Mouse (Mus musculus) kidney, postnatal 0 days (tissue): ENCODE measurements around the gene Pofut2. TPM values are rescaled to one million over a fixed set of nuclear protein-coding genes. Genes with fewer than 3 reads are reported as not detected.

ENCODE experiments used
- ATAC-seq: fragments of 200-750 bp; cut with Nextera tagmentation; replicated peaks from 2 replicates; pipeline ENCODE4 v1.8.0; 2017; ENCODE audit warnings: low read depth, moderate number of reproducible peaks, moderate TSS enrichment, moderate library complexity; ENCODE audit not compliant: low FRiP score
- DNase-seq: peaks from one replicate; pipeline ENCODE4 v3.0.0-alpha.2; 2016; ENCODE audit warnings: low spot score
- H3K27ac ChIP-seq: fragments of 300-500 bp; sonication (generic); 2 replicates; pipeline ENCODE4 v1.5.1; 2014; ENCODE audit warnings: mild to moderate bottlenecking
- H3K27me3 ChIP-seq: fragments of 300-500 bp; sonication (generic); 2 replicates; pipeline ENCODE4 v1.6.1; 2014; ENCODE audit warnings: low read length, mixed read lengths; ENCODE audit not compliant: insufficient read depth
- H3K36me3 ChIP-seq: fragments of 300-500 bp; sonication (generic); 2 replicates; pipeline ENCODE4 v1.6.1; 2014; ENCODE audit warnings: low read length, mixed read lengths; ENCODE audit not compliant: insufficient read depth
- H3K4me1 ChIP-seq: fragments of 300-500 bp; sonication (generic); replicated peaks from 2 replicates; pipeline ENCODE4 v1.6.1; 2014; ENCODE audit warnings: antibody characterized with exemption, low read length, mixed read lengths; ENCODE audit not compliant: insufficient read depth
- H3K4me2 ChIP-seq: fragments of 300-500 bp; sonication (generic); 2 replicates; pipeline ENCODE4 v1.6.1; 2014; ENCODE audit warnings: mild to moderate bottlenecking, low read length, moderate library complexity, mixed read lengths
- H3K4me3 ChIP-seq: fragments of 300-500 bp; sonication (generic); replicated peaks from 2 replicates; pipeline ENCODE4 v1.5.1; 2014; ENCODE audit warnings: low read depth, low read length
- H3K9ac ChIP-seq: fragments of 300-500 bp; sonication (generic); 2 replicates; pipeline ENCODE4 v1.6.1; 2014; ENCODE audit warnings: low read depth, low read length
- H3K9me3 ChIP-seq: fragments of 300-500 bp; sonication (generic); replicated peaks from 2 replicates; pipeline ENCODE4 v1.6.1; 2016; ENCODE audit warnings: low read length, inconsistent platforms, mixed read lengths
- CTCF ChIP-seq: IDR thresholded peaks from 2 replicates; pipeline ENCODE4 v1.5.1; 2016; ENCODE audit warnings: antibody characterized with exemption, low read depth, mild to moderate bottlenecking, moderate library complexity
- WGBS: fragments of 180-500 bp; shearing (Covaris S2); extraction: QIAGEN DNeasy Blood & Tissue Kit; methylation state at CpG from one replicate; pipeline ENCODE4 v1.1.7; 2014; 5-methylcytosine and 5-hydroxymethylcytosine counted together
- polyA plus RNA-seq: library from polyadenylated mRNA; unstranded; fragments of >200 nt; fragmentation: Nextera tagmentation; extraction: Ambion mirVana; gene quantifications from 2 replicates; pipeline ENCODE4 v1.2.1, GENCODE M21; 2015

The Pofut2 gene
- polyA plus RNA-seq, 1 experiment from 2014 or later: 96.9 TPM

GRCm38 (mm10) chr10:77227368-77227723 is 31.7 kb upstream of the Pofut2 start:
- 0 out of 2 replicates have a peak, but pooled peaks cover 3% of the 10 kb centered on the region for H3K4me1 ChIP-seq
- H3K4me2 ChIP-seq: no peak overlapping the region
- ATAC-seq (no peak), DNase-seq (no peak)
- no peak overlapping the region for H3K4me3 ChIP-seq
- H3K9ac ChIP-seq: no peak overlapping the region
- 77% methylated on average over 6 of the region's 6 CpGs for WGBS
- no peak overlapping the region for H3K27ac ChIP-seq
- no peaks in the 10 kb centered on the region for H3K36me3 ChIP-seq
- no peak for TF ChIP-seq CTCF
- H3K27me3 ChIP-seq: no peaks in the 10 kb centered on the region
- H3K9me3 ChIP-seq: no peaks in the 10 kb centered on the region

GRCm38 (mm10) chr10:77229609-77230595 is 29.1 kb upstream of the Pofut2 start:
- 72% methylated on average over 13 of the region's 13 CpGs for WGBS
- H3K4me2 ChIP-seq: no peak overlapping the region
- no peaks in the 10 kb centered on the region for H3K36me3 ChIP-seq
- H3K4me1 ChIP-seq: 0 out of 2 replicates have a peak, but pooled peaks cover 4% of the 10 kb centered on the region
- ATAC-seq: 0 out of 2 replicates have a peak, but pooled peaks have one; percentile 50
- no peak for TF ChIP-seq CTCF
- no peak overlapping the region for H3K9ac ChIP-seq
- DNase-seq: no peak
- H3K4me3 ChIP-seq: no peak overlapping the region
- no peaks in the 10 kb centered on the region for H3K9me3 ChIP-seq
- H3K27me3 ChIP-seq: no peaks in the 10 kb centered on the region
- H3K27ac ChIP-seq: no peak overlapping the region

GRCm38 (mm10) chr10:77231861-77232755 is 26.9 kb upstream of the Pofut2 start:
- no peak overlapping the region for H3K4me2 ChIP-seq
- H3K36me3 ChIP-seq: no peaks in the 10 kb centered on the region
- no peaks in the 10 kb centered on the region for H3K27me3 ChIP-seq
- no peaks in the 10 kb centered on the region for H3K9me3 ChIP-seq
- H3K9ac ChIP-seq: no peak overlapping the region
- 0 out of 2 replicates have a peak, but pooled peaks cover 7% of the 10 kb centered on the region for H3K4me1 ChIP-seq
- WGBS: 59% methylated on average over 16 of the region's 16 CpGs
- no peak for ATAC-seq
- H3K4me3 ChIP-seq: no peak overlapping the region
- no peak overlapping the region for H3K27ac ChIP-seq
- TF ChIP-seq CTCF: no peak
- no peak for DNase-seq

GRCm38 (mm10) chr10:77233230-77233629 is 25.8 kb upstream of the Pofut2 start:
- H3K9ac ChIP-seq: no peak overlapping the region
- TF ChIP-seq CTCF: no peak
- DNase-seq (no peak), ATAC-seq (no peak)
- no peaks in the 10 kb centered on the region for H3K36me3 ChIP-seq
- 87% methylated on average over 1 of the region's 1 CpGs for WGBS
- H3K27me3 ChIP-seq: no peaks in the 10 kb centered on the region
- H3K27ac ChIP-seq: no peak overlapping the region
- H3K4me1 ChIP-seq: 0 out of 2 replicates have a peak, but pooled peaks cover 7% of the 10 kb centered on the region
- H3K9me3 ChIP-seq: no peaks in the 10 kb centered on the region
- no peak overlapping the region for H3K4me3 ChIP-seq
- no peak overlapping the region for H3K4me2 ChIP-seq

- 49% methylated on average over 12 of the region's 12 CpGs for WGBS
- H3K4me3 ChIP-seq: no peak overlapping the region
- H3K27me3 ChIP-seq: no peaks in the 10 kb centered on the region
- H3K9me3 ChIP-seq: no peaks in the 10 kb centered on the region
- TF ChIP-seq CTCF: no peak
- 0 out of 2 replicates have a peak, but pooled peaks cover 7% of the 10 kb centered on the region for H3K4me1 ChIP-seq
- no peak overlapping the region for H3K27ac ChIP-seq
- H3K9ac ChIP-seq: no peak overlapping the region
- no peak overlapping the region for H3K4me2 ChIP-seq
- ATAC-seq (no peak), DNase-seq (no peak)
- no peaks in the 10 kb centered on the region for H3K36me3 ChIP-seq
Observed at GRCm38 (mm10) chr10:77234991-77235616, 23.9 kb upstream of the Pofut2 start.
